ENCODE assay signal across 27 mouse cellular contexts in the genomic region with DNA sequence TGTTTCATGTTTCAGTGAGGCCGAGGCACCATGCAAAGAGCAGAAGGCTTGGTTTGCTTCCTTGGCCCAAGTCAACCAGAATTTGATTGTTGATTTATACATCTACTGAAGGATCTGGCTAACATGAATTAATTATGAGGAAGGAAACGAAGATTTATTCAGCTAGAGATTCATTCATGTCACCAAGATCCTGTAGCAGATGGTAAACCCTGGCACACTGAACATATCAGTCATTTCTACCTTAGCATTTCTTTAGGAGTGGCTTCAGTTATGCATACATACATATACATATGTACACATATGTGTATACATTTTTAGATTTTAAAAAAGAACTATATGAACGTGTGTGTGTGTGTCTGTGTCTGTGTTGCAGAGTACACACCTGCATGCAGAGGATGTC. TPM values are rescaled to one million over a fixed set of nuclear protein-coding genes. Genes with fewer than 3 reads are reported as not detected.
"Had no signal": no experiment of that assay in that cellular context is flagged by ENCODE, and none has a peak within 500 bp of the region (broad histone marks: within the 10 kb centered on the region; RNA-seq: fewer than 3 reads in every experiment).

No protein-coding gene starts in this region.

- H3K4me2 ChIP-seq: heart, embryonic 11.5 days; heart, embryonic 13.5 days; heart, embryonic 15.5 days; hindbrain, embryonic 13.5 days; hindbrain, embryonic 15.5 days; kidney, embryonic 15.5 days; limb, embryonic 13.5 days; limb, embryonic 15.5 days; liver, embryonic 12.5 days had no signal

- H3K27ac ChIP-seq: heart, adult 2 months; heart, embryonic 13.5 days; heart, embryonic 15.5 days; hindbrain, embryonic 13.5 days; hindbrain, embryonic 15.5 days; hindbrain, postnatal 0 days; kidney, embryonic 15.5 days; kidney, postnatal 0 days; limb, embryonic 13.5 days; limb, embryonic 15.5 days; liver, embryonic 12.5 days; liver, embryonic 14.5 days had no signal

- DNase-seq: gastrocnemius, postnatal 14 days; gastrocnemius, postnatal 36 days; heart, adult 2 months; heart, postnatal 14 days; heart, postnatal 36 days; kidney, adult 11 months; kidney, adult 2 months; kidney, adult 9 months; kidney, postnatal 14 days; kidney, postnatal 36 days; layer of hippocampus, adult 9-11 months; layer of hippocampus, postnatal 36 days; left cerebral cortex, postnatal 4 days had no signal

- H3K9me3 ChIP-seq: heart, embryonic 15.5 days; hindbrain, embryonic 13.5 days; hindbrain, embryonic 15.5 days; kidney, embryonic 15.5 days; limb, embryonic 13.5 days; limb, embryonic 15.5 days; liver, embryonic 12.5 days had no signal

- H3K9ac ChIP-seq: heart, embryonic 13.5 days; heart, embryonic 15.5 days; hindbrain, embryonic 13.5 days; hindbrain, embryonic 15.5 days; kidney, embryonic 15.5 days; limb, embryonic 13.5 days; limb, embryonic 15.5 days; liver, embryonic 12.5 days; liver, embryonic 14.5 days had no signal

- ATAC-seq: hindbrain, postnatal 0 days; intestine, embryonic 16.5 days; liver, embryonic 12.5 days had no signal

- H3K4me3 ChIP-seq: heart, adult 2 months; heart, embryonic 13.5 days; heart, embryonic 15.5 days; hindbrain, embryonic 13.5 days; hindbrain, embryonic 15.5 days; kidney, embryonic 15.5 days; limb, embryonic 13.5 days; limb, embryonic 15.5 days; liver, embryonic 12.5 days had no signal

- H3K4me1 ChIP-seq: heart, embryonic 13.5 days; heart, embryonic 15.5 days; hindbrain, embryonic 13.5 days; hindbrain, embryonic 15.5 days; kidney, embryonic 15.5 days; limb, embryonic 13.5 days; limb, embryonic 15.5 days; liver, embryonic 12.5 days had no signal

- H3K27me3 ChIP-seq: heart, embryonic 13.5 days; heart, embryonic 15.5 days; hindbrain, embryonic 13.5 days; hindbrain, embryonic 15.5 days; kidney, embryonic 15.5 days; limb, embryonic 13.5 days; limb, embryonic 15.5 days; liver, embryonic 12.5 days had no signal

- H3K36me3 ChIP-seq: heart, embryonic 13.5 days; heart, embryonic 15.5 days; hindbrain, embryonic 13.5 days; hindbrain, embryonic 15.5 days; kidney, embryonic 15.5 days; limb, embryonic 13.5 days; limb, embryonic 15.5 days; liver, embryonic 12.5 days had no signal

RNA-seq across cellular contexts. Expression of gene Cnr1, which starts 34.1 kb away (rescaled TPM):
- total RNA-seq: liver, adult 2 months had no signal
- polyA plus RNA-seq: liver, adult 2 months had no signal
